25 mouse cellular contexts compared by ENCODE assay signal in genomic region chr1:77525082-77525481, GRCm38 (mm10). TPM values are rescaled to one million over a fixed set of nuclear protein-coding genes. Genes with fewer than 3 reads are reported as not detected.
A peak's percentile ranks its signal among the peaks of the same experiment; 100 is the strongest.
DNase-seq lines count a peak whose midpoint lies in the region; ATAC-seq and TF ChIP-seq lines count a peak whose summit lies in the region.
"Had no signal": no experiment of that assay in that cellular context is flagged by ENCODE, and none has a peak within 500 bp of the region (broad histone marks: within the 10 kb centered on the region; RNA-seq: fewer than 3 reads in every experiment).

No protein-coding gene starts in this region.

- TF ChIP-seq CTCF in midbrain, postnatal 0 days (IDR thresholded peaks at IDR 0.05): no peak

- peaks cover 9% of the 10 kb centered on the region; the same call in 1 of the 2 replicates for H3K27me3 ChIP-seq in hindbrain, embryonic 10.5 days (ENCODE audit: insufficient read depth, poor library complexity, severe bottlenecking)
- H3K27me3 ChIP-seq in hindbrain, embryonic 11.5 days (ENCODE audit: control insufficient read depth, insufficient read depth, low read length): no peaks in the 10 kb centered on the region
- H3K27me3 ChIP-seq in midbrain, postnatal 0 days (ENCODE audit: insufficient read depth, low read length): no peaks in the 10 kb centered on the region
- H3K27me3 ChIP-seq: embryonic facial prominence, embryonic 12.5 days; embryonic facial prominence, embryonic 15.5 days; forebrain, embryonic 15.5 days; heart, embryonic 12.5 days; heart, embryonic 15.5 days; hindbrain, embryonic 12.5 days had no signal

- H3K4me1 ChIP-seq in hindbrain, embryonic 10.5 days (replicated peaks): peaks cover 35% of the 10 kb centered on the region
- peaks cover 8% of the 10 kb centered on the region; the same call in 1 of the 2 replicates for H3K4me1 ChIP-seq in hindbrain, embryonic 11.5 days (replicated peaks; ENCODE audit: control insufficient read depth, insufficient read depth, low read length)
- H3K4me1 ChIP-seq in midbrain, postnatal 0 days (ENCODE audit: insufficient read depth, low read length): no peaks in the 10 kb centered on the region

- DNase-seq in hindbrain, embryonic 10.5 days (ENCODE audit: low spot score): no peak
- DNase-seq in hindbrain, embryonic 11.5 days (ENCODE audit: low spot score): no peak
- DNase-seq in fibroblast of lung, adult 2 months (ENCODE audit: low read depth): peak; percentile 53
- peak; percentile 47 for DNase-seq in lung, postnatal 10 days
- peak; percentile 24 to 36 for DNase-seq in lung, postnatal 4 days
- no peak for DNase-seq in cerebellum, adult 9-11 months
- DNase-seq in midbrain, postnatal 0 days (ENCODE audit: low spot score): no peak
- DNase-seq: adrenal gland, postnatal 10 days; adrenal gland, postnatal 36 days; cerebellum, adult 18-20 months; cerebellum, adult 9-10 months; cerebellum, postnatal 25 days; gastrocnemius, postnatal 25 days; heart, adult 18-20 months; heart, postnatal 10 days; heart, postnatal 36 days had no signal

- no peak overlapping the region for H3K9ac ChIP-seq in hindbrain, embryonic 11.5 days (ENCODE audit: low read depth, low read length)
- no peak overlapping the region for H3K9ac ChIP-seq in midbrain, postnatal 0 days (replicated peaks; ENCODE audit: low read length, poor library complexity, severe bottlenecking)
- H3K9ac ChIP-seq: embryonic facial prominence, embryonic 12.5 days; embryonic facial prominence, embryonic 15.5 days; forebrain, embryonic 12.5 days; forebrain, embryonic 15.5 days; heart, embryonic 12.5 days; heart, embryonic 15.5 days; hindbrain, embryonic 12.5 days had no signal

- no peak for ATAC-seq in hindbrain, embryonic 11.5 days (ENCODE audit: low FRiP score)
- ATAC-seq in midbrain, postnatal 0 days (ENCODE audit: low FRiP score): no peak
- ATAC-seq: activated CD4-positive, CD25-positive, alpha-beta regulatory T cell, adult 4 months; forebrain, embryonic 15.5 days; hindbrain, embryonic 16.5 days had no signal

- H3K4me3 ChIP-seq in hindbrain, embryonic 10.5 days: no peak overlapping the region
- H3K4me3 ChIP-seq in hindbrain, embryonic 11.5 days (ENCODE audit: low read depth, low read length): no peak overlapping the region
- H3K4me3 ChIP-seq in midbrain, postnatal 0 days (ENCODE audit: low read depth, low read length): no peak overlapping the region
- H3K4me3 ChIP-seq: embryonic facial prominence, embryonic 12.5 days; embryonic facial prominence, embryonic 15.5 days; forebrain, embryonic 12.5 days; forebrain, embryonic 15.5 days; heart, embryonic 12.5 days; heart, embryonic 15.5 days; hindbrain, embryonic 12.5 days had no signal

- no peaks in the 10 kb centered on the region for H3K9me3 ChIP-seq in hindbrain, embryonic 10.5 days
- no peaks in the 10 kb centered on the region for H3K9me3 ChIP-seq in hindbrain, embryonic 11.5 days (ENCODE audit: control insufficient read depth, low read length)
- no peaks in the 10 kb centered on the region for H3K9me3 ChIP-seq in midbrain, postnatal 0 days (ENCODE audit: low read length)
- H3K9me3 ChIP-seq: embryonic facial prominence, embryonic 12.5 days; embryonic facial prominence, embryonic 15.5 days; forebrain, embryonic 12.5 days; forebrain, embryonic 15.5 days; heart, embryonic 12.5 days; heart, embryonic 15.5 days; hindbrain, embryonic 12.5 days had no signal

- peak overlapping the region; percentile 5; the same call in 1 of the 2 replicates for H3K27ac ChIP-seq in hindbrain, embryonic 10.5 days
- H3K27ac ChIP-seq in hindbrain, embryonic 11.5 days (ENCODE audit: low read depth, low read length): no peak overlapping the region
- H3K27ac ChIP-seq in midbrain, postnatal 0 days (ENCODE audit: low read depth, low read length): no peak overlapping the region
- H3K27ac ChIP-seq: embryonic facial prominence, embryonic 12.5 days; embryonic facial prominence, embryonic 15.5 days; forebrain, embryonic 12.5 days; forebrain, embryonic 15.5 days; heart, embryonic 15.5 days; hindbrain, embryonic 12.5 days had no signal

- no peaks in the 10 kb centered on the region for H3K36me3 ChIP-seq in hindbrain, embryonic 10.5 days
- no peaks in the 10 kb centered on the region for H3K36me3 ChIP-seq in hindbrain, embryonic 11.5 days (ENCODE audit: control insufficient read depth, insufficient read depth, low read length)
- H3K36me3 ChIP-seq in midbrain, postnatal 0 days (ENCODE audit: insufficient read depth, low read length): no peaks in the 10 kb centered on the region
- H3K36me3 ChIP-seq: embryonic facial prominence, embryonic 12.5 days; embryonic facial prominence, embryonic 15.5 days; forebrain, embryonic 12.5 days; forebrain, embryonic 15.5 days; heart, embryonic 12.5 days; heart, embryonic 15.5 days; hindbrain, embryonic 12.5 days had no signal

- 89% methylated on average over 8 of the region's 8 CpGs for WGBS in hindbrain, embryonic 10.5 days
- WGBS in hindbrain, embryonic 11.5 days: 88% methylated on average over 8 of the region's 8 CpGs
- 85% methylated on average over 8 of the region's 8 CpGs for WGBS in midbrain, postnatal 0 days

- no peak overlapping the region for H3K4me2 ChIP-seq in hindbrain, embryonic 11.5 days (replicated peaks; ENCODE audit: low read depth, low read length)
- no peak overlapping the region for H3K4me2 ChIP-seq in midbrain, postnatal 0 days (ENCODE audit: low read depth, low read length, poor library complexity, severe bottlenecking)
- H3K4me2 ChIP-seq: embryonic facial prominence, embryonic 12.5 days; embryonic facial prominence, embryonic 15.5 days; forebrain, embryonic 12.5 days; forebrain, embryonic 15.5 days; heart, embryonic 12.5 days; heart, embryonic 15.5 days; hindbrain, embryonic 12.5 days had no signal

RNA-seq across cellular contexts. Expression of gene Epha4, which starts 10.2 kb away (rescaled TPM):
- polyA plus RNA-seq in hindbrain, embryonic 10.5 days (2016; fragmentation: Nextera tagmentation; extraction: Ambion mirVana): 25.4 and 30.4 TPM in 2 replicates
- 25.9 and 28.0 TPM in 2 replicates for polyA plus RNA-seq in hindbrain, embryonic 11.5 days (2014; fragmentation: Nextera tagmentation; extraction: Ambion mirVana)
- 66.6 and 68.8 TPM in 2 replicates for total RNA-seq in midbrain, postnatal 0 days (2014; rRNA removed)
- 23.3 and 26.6 TPM in 2 replicates for polyA plus RNA-seq in midbrain, postnatal 0 days (2015; fragmentation: Nextera tagmentation; extraction: Ambion mirVana)

Comparison
In these comparisons a context has a peak if more than half of its experiments do, and no peak if none do; other contexts are left out.
1. DNase-seq: peak in fibroblast of lung, adult 2 months (single experiment), lung, postnatal 10 days (single experiment) and lung, postnatal 4 days (2 of 2); none in hindbrain, embryonic 10.5 days (single experiment), hindbrain, embryonic 11.5 days (single experiment), cerebellum, adult 9-11 months (single experiment) and midbrain, postnatal 0 days (single experiment).